Mouse (Mus musculus) right cerebral cortex, postnatal 4 days (tissue): ENCODE measurements around the gene Ccnb2.
A peak's percentile ranks its signal among the peaks of the same experiment; 100 is the strongest.
"Not testable (repeated sequence)": the region's sequence is repeated elsewhere in the genome, so short reads cannot be mapped to it uniquely, and the experiment has no call there.

Experiments used
- DNase-seq: peaks from one replicate; pipeline ENCODE4 v3.0.0-alpha.2; 2022

Ccnb2 gene

DNA sequence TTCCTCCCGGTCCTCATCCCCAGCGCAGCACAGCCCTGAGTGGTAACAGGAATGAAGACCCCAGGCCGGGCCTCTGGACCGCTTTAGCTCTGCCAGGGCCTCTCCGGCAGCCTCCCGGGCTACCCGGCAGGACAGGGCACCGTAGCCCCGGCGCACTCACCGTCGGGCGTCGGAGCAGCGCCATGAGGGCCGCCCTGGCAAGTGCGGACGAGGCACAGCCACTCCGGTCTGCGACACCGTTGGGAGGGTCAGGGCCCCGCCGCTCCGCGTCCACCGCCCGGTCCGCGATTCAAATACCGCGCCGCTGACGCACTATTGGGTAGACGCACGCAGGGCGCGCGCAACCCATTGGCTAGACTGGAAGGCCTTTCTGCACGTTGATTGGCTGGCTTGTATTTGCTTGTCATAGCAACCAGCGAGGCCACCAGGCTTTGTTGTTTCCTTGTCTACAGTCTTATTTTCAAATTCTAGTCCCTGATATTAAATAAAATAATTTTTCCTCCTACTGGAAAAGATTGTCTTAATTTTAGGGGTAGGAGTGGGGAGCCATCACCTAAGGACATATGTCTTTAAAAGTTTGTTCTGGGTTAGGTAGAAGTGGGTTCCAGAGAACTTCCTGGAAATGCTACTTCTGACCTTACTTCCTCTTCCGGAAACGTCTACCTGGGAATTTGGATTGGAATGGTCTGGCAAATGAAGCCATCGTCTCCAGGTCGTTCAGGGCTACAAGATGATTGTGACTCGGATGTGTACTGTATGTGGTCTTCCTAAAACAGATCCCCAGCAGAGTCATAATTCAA, at the start of gene Ccnb2:
TSS of gene Ccnb2 (minus strand) at position 291 of the 800 bp plus-strand sequence.
- peak; percentile 84 for DNase-seq

- DNase-seq = not testable (repeated sequence)
These were observed 41.7 kb upstream of the Ccnb2 start for GRCm38 (mm10) chr9:70463091-70463490.

DNA sequence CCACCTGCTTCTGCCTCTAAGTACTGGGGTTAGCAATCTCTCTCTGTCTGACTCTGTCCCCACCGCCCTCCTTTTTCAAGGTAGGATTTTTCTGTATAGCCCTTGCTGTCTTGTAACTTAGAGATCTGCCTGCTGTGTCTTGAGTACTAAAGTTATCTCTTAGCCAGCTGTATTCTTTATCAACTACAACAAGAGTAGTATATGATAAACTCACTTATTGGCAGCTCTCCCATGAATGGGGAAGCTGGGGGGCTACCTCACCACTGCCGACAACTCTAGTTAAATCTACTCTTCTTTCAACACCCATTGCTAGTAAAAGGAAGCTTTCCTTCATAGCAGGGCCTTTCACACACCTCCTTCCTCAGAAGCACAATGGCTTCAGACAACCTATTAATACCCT, 31.0 kb upstream of the Ccnb2 start:
- DNase-seq = no peak

DNA sequence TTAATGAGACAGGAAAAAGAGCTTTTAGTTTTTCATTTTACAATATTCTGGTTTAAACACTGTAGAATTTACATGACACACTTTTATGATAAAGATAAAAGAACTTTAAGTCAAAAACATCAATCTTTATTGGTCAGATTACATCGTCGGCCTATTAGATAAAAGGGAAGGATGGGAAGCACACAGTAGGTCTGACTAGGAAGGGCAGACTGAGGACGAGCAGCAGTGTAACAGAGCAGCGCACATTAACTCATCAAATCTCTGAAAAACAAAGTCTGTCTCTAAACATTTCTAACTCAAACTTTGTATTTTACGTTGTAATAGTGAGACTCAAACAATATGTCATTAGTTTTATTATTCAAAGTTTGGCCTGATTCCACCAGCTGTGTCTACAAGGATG, 27.7 kb upstream of the Ccnb2 start:
- no peak for DNase-seq

GRCm38 (mm10) chr9:70439959-70440358, 18.6 kb upstream of the Ccnb2 start:
- no peak for DNase-seq

DNA sequence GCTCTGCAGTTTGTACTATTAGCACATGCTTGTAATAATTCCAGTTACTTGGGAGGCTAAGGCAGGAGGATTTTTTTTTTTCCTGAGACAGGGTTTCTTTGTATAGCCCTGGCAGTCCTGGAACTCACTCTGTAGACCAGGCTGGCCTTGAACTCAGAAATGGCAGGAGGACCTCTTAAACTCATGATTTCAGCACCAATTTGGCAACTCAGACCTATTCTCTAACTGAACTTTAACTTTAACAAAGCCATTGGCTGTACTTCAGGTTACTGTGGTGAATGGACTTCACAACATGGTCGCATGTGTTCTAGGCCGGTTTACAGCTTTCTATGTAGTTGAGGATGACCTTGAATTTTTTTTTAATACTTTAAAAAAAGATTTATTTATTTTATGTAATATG, 1.3 kb upstream of the Ccnb2 start:
- DNase-seq = no peak

- DNase-seq = no peak
These were observed 4.9 kb downstream of the Ccnb2 start for GRCm38 (mm10) chr9:70416412-70416811.

- DNase-seq = no peak
These were observed 8.3 kb downstream of the Ccnb2 start for GRCm38 (mm10) chr9:70413038-70413437.

GRCm38 (mm10) chr9:70410668-70411067, 10.7 kb downstream of the Ccnb2 start:
- no peak for DNase-seq

DNA sequence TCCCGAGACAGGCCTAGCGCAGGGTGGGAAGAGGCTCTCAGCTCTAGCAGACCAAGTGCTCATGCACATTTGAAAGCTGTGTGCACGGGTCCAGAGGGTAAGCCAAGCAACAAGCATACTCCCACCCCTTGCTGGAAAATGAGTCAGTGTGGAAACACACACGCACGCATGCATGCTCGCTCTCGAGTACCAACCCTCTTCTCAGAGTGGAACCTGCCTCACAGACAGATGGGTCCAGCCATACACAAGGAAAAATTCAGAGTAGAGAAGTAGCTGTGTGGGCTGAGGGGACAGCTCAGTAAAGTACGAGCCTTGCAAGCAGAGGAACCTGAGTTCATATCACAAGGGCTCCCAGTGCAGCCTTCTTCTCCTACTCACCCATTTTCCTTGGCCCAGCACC, 11.6 kb downstream of the Ccnb2 start:
- no peak for DNase-seq

DNA sequence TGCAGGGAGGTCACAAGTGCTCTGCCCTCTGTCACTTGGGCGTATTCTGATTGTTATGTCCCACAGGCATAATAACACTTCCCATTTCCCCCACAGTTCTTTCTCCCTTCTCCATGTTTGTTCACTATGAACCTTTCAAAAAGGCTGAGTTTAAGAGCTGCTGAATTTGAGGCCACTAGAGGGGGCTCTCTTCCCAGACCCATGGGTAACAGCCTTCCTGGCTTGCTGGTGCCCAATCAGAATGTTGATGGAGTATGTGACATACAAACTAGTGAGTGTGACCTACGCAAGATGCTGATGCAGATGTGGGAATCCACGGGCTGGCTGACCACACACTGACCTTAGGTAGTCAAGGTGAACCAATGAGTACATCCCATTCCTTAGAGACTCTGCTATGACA, 12.6 kb downstream of the Ccnb2 start:
- no peak for DNase-seq

GRCm38 (mm10) chr9:70406596-70406995, 14.8 kb downstream of the Ccnb2 start:
- no peak for DNase-seq

DNA sequence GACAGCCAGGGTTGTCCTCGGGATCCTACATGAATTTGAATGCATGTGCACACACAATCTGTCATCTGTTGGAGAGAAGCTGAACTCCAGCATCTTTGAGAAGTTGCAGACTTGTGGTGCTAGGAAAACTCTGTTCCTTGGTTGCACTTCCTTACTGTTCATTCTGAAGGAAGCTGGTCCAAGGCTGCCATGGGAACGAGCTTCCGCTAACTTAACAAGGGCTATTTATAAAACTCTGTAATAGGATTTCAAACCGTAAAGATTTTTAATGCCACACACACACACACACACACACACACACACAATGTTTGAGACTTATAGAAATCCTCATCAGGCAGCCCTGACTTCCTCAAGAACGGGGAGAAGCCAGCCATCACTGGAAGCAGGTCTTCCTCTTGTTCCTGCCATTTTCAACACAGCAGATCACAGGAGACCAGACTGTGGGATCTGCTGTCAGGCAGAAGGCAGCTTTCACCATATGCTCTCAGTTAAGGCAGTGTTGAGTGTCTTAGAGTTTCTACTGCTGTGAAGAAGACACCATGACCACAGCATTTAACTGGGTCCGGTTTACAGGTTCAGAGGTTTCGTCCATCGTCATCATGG, 19.3 kb downstream of the Ccnb2 start:
- DNase-seq = peak; percentile 22

DNA sequence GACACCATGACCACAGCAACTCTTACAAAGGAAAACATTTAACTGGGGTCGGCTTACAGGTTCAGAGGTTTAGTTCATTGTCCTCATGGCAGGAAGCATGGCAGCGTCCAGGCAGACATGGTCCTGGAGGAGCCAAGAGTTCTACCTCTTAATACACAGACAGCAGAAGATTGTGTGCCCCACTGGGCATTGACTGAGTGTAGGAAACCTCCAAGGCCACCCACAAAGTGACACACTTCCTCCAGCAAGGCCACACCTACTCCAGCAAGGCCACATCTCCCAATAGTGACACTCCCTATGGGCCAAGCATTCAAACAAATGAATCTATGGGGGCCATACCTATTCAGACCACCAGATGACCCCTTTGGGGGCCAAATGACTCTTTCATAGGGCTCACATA, 25.3 kb downstream of the Ccnb2 start:
- no peak for DNase-seq

DNA sequence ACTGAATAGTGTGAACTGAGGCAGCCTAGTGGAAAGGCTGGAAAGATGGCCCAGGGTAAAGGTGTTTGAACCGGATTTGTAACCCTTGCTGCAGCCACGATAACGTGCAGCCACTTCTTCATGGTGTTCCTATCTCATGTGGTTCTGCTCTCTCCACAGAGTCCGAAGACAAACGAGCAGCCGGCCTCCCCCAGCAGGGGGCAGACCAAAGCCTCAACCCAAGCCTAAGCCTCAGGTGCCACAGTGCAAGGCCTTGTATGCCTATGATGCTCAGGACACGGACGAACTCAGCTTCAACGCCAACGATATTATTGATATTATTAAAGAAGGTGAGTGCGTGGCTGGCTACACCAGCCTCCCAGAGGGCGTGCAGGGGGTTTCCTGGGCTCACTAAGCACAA, 25.7 kb downstream of the Ccnb2 start:
- no peak for DNase-seq

DNA sequence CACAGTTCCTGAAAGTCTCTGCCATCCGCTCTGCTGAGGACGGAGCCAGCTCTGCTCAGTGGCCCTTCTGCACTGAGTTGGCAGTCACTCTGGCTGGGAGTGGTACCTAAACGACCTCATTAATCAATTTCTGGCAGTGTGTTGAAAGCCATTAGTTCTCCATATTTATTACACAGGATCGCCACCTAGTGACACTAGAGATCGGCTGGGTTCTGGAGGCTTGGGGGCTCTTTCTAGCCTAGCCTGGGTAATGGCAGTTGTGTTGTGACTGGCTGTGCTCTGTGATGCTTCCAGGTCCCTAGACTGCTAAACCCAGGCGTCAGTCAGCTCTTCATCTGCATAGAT, 28.8 kb downstream of the Ccnb2 start:
- peak; percentile 39 for DNase-seq

DNA sequence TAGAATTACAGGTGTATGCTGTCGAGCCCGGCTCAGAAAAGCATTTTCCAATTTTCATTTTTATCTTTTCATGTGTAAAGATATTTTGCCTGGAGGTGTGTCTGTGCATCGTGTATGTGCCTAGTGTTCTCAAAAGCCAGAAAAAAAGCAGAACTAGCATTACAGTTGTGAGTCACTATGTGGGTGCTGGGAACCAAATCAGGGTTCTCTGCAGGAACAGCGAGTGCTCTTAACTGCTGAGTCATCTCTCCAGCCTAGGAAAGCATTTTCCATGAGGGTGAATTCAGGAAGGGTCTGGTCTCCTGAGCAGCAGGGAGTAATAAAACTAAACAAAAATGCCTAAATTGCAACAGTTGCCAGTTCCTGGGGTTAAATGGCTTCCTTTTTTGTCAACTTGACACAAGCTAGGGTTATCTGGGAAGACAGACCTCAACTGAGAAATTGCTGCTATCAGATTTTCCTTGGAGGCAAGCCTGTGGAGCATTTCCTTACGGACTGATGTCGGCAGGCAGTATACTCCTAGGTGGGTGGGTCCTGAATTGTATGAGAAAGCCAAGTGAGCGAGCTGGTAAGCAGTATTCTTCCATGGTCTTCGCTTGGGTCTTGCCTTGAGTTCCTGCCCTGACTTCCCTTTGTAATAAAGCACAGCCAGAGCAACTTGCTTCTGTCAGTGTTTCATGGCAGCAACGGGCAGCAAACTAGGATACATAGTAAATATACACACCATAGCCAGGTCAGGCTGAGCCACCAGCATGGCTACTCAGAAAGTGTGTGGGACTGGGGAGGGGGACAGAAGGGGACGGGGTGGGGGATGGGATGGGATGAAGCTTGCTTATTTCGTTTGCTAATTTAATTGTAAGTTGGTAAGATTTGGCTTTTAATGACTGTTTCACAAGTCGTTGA, 29.4 kb downstream of the Ccnb2 start:
- no peak for DNase-seq

- no peak for DNase-seq
These were observed 30.3 kb downstream of the Ccnb2 start for GRCm38 (mm10) chr9:70391042-70391441.

GRCm38 (mm10) chr9:70389548-70389947, 31.8 kb downstream of the Ccnb2 start:
- no peak for DNase-seq

DNA sequence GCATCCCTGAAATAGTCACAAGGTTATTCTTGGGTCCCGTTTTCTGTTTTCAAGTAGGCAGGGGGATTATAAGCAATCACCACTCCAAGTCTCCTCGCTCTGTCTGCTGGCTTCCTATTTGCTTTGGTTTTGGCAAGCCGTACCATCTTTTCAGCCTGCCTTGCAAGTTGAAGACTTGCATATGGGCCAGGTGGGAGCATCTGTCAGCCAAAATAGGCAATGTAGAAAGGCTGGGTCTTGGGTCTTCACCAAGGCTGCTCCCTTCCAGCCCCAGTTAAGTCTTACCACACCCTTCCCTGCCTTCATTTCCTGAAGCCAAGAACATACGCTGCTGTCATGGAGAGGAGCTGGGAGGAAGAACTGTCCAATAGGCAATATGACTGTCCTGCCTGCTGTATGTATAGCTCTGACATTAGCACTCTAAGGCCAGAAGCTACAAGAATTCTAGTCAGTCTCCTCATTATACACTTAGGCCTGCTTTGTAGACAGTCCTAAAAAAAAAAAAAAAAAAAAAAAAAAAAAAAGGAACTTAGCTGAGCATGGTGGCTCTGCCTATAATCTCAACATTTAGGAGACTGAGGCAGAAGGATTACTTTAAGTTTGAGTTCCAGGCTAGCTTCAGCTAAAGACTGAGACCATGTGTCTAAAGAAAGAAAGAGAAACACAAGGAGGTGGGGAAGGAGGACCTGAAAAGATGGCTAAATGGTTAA, 33.8 kb downstream of the Ccnb2 start:
- DNase-seq = no peak

DNA sequence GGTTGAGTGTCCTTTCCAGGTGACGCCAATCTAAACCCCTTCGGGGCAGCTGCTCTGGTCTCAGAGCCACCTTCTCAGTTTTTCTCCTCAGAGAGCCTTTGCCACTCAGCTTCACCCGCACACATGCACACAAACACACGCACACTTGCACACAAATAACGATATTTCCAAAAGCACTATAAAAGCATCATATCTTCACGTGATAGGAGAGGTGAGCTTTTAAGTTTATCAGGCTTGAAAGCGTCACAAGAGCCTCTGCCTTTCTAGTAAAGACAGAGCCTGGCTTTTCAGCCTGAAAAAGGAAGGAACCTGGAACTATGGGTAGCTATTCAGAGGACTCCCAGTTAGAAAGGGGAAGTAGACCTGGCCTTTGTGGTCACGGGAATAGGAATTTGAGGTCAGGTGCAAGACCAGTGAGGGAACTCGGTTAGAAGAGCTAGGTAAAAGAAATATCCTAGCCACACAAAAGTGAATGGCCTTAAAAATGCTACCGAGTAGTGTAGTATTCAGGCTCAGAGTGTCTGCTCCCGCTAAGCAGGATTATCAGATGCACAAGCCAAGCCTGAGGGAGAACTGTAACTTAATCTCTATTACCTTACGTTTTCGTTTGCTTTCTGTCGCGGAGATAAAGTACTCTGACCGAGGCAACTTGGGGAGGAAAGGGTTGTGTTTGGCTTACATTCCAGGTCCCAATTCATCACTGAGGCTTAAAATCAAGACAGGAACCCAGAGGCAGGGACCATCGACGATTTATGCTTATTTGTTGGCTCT, 36.2 kb downstream of the Ccnb2 start:
- DNase-seq = no peak

GRCm38 (mm10) chr9:70384494-70384893, 36.9 kb downstream of the Ccnb2 start:
- DNase-seq = no peak
